Mouse (Mus musculus) stomach, embryonic 15.5 days (tissue): ENCODE results near the gene Gm6588. TPM values are rescaled to one million over a fixed set of nuclear protein-coding genes. Genes with fewer than 3 reads are reported as not detected.

Experiments used
- ATAC-seq: fragments of 200-750 bp; cut with Nextera tagmentation; 2 replicates; pipeline ENCODE4 v1.8.0; 2017; ENCODE audit warnings: low read depth, moderate number of reproducible peaks, moderate TSS enrichment; ENCODE audit not compliant: insufficient read depth, low FRiP score
- H3K27ac ChIP-seq: fragments of 300-500 bp; sonication (generic); 2 replicates; pipeline ENCODE4 v1.5.1; 2015; ENCODE audit warnings: mild to moderate bottlenecking, inconsistent platforms
- H3K27me3 ChIP-seq: fragments of 300-500 bp; sonication (generic); replicated peaks from 2 replicates; pipeline ENCODE4 v1.6.1; 2015; ENCODE audit warnings: inconsistent platforms
- H3K36me3 ChIP-seq: fragments of 300-500 bp; sonication (generic); 2 replicates; pipeline ENCODE4 v1.6.1; 2015; ENCODE audit warnings: inconsistent platforms
- H3K4me1 ChIP-seq: fragments of 300-500 bp; sonication (generic); 2 replicates; pipeline ENCODE4 v1.6.1; 2015; ENCODE audit warnings: inconsistent platforms
- H3K4me2 ChIP-seq: fragments of 300-500 bp; sonication (generic); 2 replicates; pipeline ENCODE4 v1.6.1; 2015; ENCODE audit warnings: mild to moderate bottlenecking, inconsistent platforms
- H3K4me3 ChIP-seq: fragments of 300-500 bp; sonication (generic); replicated peaks from 2 replicates; pipeline ENCODE4 v1.5.1; 2015; ENCODE audit warnings: inconsistent platforms
- H3K9ac ChIP-seq: fragments of 300-500 bp; sonication (generic); 2 replicates; pipeline ENCODE4 v1.6.1; 2015; ENCODE audit warnings: inconsistent platforms
- H3K9me3 ChIP-seq: fragments of 300-500 bp; sonication (generic); 2 replicates; pipeline ENCODE4 v1.6.1; 2016; ENCODE audit warnings: inconsistent platforms
- WGBS: fragments of 180-500 bp; shearing (Covaris S2); methylation state at CpG from one replicate; pipeline ENCODE4 v1.1.7; 2015; 5-methylcytosine and 5-hydroxymethylcytosine counted together
- polyA plus RNA-seq: library from polyadenylated mRNA; unstranded; fragments of >200 nt; fragmentation: Nextera tagmentation; extraction: Ambion mirVana; gene quantifications from 2 replicates; pipeline ENCODE4 v1.2.1, GENCODE M21; 2015

Gene Gm6588
- polyA plus RNA-seq, 1 experiment from 2014 or later = 0.08 TPM

- H3K9ac ChIP-seq = no peak overlapping the region
- H3K36me3 ChIP-seq = no peaks in the 10 kb centered on the region
- H3K4me2 ChIP-seq = no peak overlapping the region
- no peaks in the 10 kb centered on the region for H3K9me3 ChIP-seq
- H3K4me1 ChIP-seq = peaks cover 6% of the 10 kb centered on the region; the same call in 1 of the 2 replicates
- H3K4me3 ChIP-seq = no peak overlapping the region
- no peak overlapping the region for H3K27ac ChIP-seq
- ATAC-seq = no peak
- H3K27me3 ChIP-seq = no peaks in the 10 kb centered on the region
- 48% methylated on average over 8 of the region's 8 CpGs for WGBS
Measured at GRCm38 (mm10) chr5:112499918-112500682, 50.9 kb downstream of the Gm6588 start.

Other genes starting within 250 kb of the Gm6588 start
- 1.7 TPM in 2 replicates for gene Cryba4, start 196.9 kb upstream of the Gm6588 start, polyA plus RNA-seq
- gene Crybb1, start 193.6 kb upstream of the Gm6588 start, polyA plus RNA-seq = 4.0 TPM in 2 replicates
- 40.8 and 44.4 TPM in 2 replicates for gene Tpst2, start 172.7 kb upstream of the Gm6588 start, polyA plus RNA-seq
- 23.3 and 25.3 TPM in 2 replicates for gene Tfip11, start 123.1 kb upstream of the Gm6588 start, polyA plus RNA-seq
- 34.0 and 37.3 TPM in 2 replicates for gene Srrd, start 106.4 kb upstream of the Gm6588 start, polyA plus RNA-seq
- gene Hps4, start 106.3 kb upstream of the Gm6588 start, polyA plus RNA-seq = 31.7 and 32.9 TPM in 2 replicates
- gene Gm6583, start 93.4 kb upstream of the Gm6588 start, polyA plus RNA-seq = 0.22 and 0.24 TPM in 2 replicates
- gene Asphd2, start 54.6 kb upstream of the Gm6588 start, polyA plus RNA-seq = 10.2 and 12.1 TPM in 2 replicates
- gene Sez6l, start 127.8 kb downstream of the Gm6588 start, polyA plus RNA-seq = 2.0 and 2.3 TPM in 2 replicates